Mouse (Mus musculus) layer of hippocampus, postnatal 25 days (tissue): Measurements from ENCODE around the gene Angptl2. TPM values are rescaled to one million over a fixed set of nuclear protein-coding genes. Genes with fewer than 3 reads are reported as not detected.
"Not testable (repeated sequence)": the region's sequence is repeated elsewhere in the genome, so short reads cannot be mapped to it uniquely, and the experiment has no call there.

Experiments used
- DNase-seq, 2 experiments: peaks; one replicate each; pipeline ENCODE4 v3.0.0; 2022; ENCODE audit warnings: mixed read lengths in 2 of 2, low spot score in 1 of 2; ENCODE audit errors: extremely low spot score in 1 of 2
- total RNA-seq, 2 experiments: library from RNA; stranded (reverse); gene quantifications; 2 replicates each; pipeline ENCODE4 v1.2.3; 2021

Angptl2 gene
- total RNA-seq, 2 experiments from 2014 or later = 1.3 to 1.8 TPM

- no peak for DNase-seq
These were observed 25.9 kb upstream of the Angptl2 start for GRCm38 (mm10) chr2:33189976-33190375.

GRCm38 (mm10) chr2:33200368-33201068 is 15.4 kb upstream of the Angptl2 start:
- DNase-seq = no peak

- no peak for DNase-seq
These were observed 12.6 kb upstream of the Angptl2 start for GRCm38 (mm10) chr2:33203284-33203683.

- DNase-seq = no peak
These were observed 10.9 kb upstream of the Angptl2 start for GRCm38 (mm10) chr2:33204980-33205379.

GRCm38 (mm10) chr2:33205939-33206525 is 9.8 kb upstream of the Angptl2 start:
- DNase-seq = no peak

GRCm38 (mm10) chr2:33207069-33207468 is 8.8 kb upstream of the Angptl2 start:
- DNase-seq = no peak

- no peak for DNase-seq
These were observed 7.7 kb upstream of the Angptl2 start for GRCm38 (mm10) chr2:33208134-33208533.

GRCm38 (mm10) chr2:33210841-33211240 is 5.0 kb upstream of the Angptl2 start:
- DNase-seq = no peak

- not testable (repeated sequence) for DNase-seq
These were observed 4.6 kb upstream of the Angptl2 start for GRCm38 (mm10) chr2:33211263-33211662.

GRCm38 (mm10) chr2:33215177-33215699 is 631 bp upstream of the Angptl2 start:
- DNase-seq = no peak

GRCm38 (mm10) chr2:33216645-33217424 is 966 bp downstream of the Angptl2 start:
- DNase-seq = no peak

- no peak for DNase-seq
These were observed 1.5 kb downstream of the Angptl2 start for GRCm38 (mm10) chr2:33217425-33217794.

GRCm38 (mm10) chr2:33218903-33219625 is 3.2 kb downstream of the Angptl2 start:
- peak in 1 of 2 experiments; percentile 57 for DNase-seq

GRCm38 (mm10) chr2:33219637-33220036 is 3.8 kb downstream of the Angptl2 start:
- DNase-seq = no peak

- no peak for DNase-seq
These were observed 4.4 kb downstream of the Angptl2 start for GRCm38 (mm10) chr2:33220246-33220645.

GRCm38 (mm10) chr2:33220674-33221338 is 4.9 kb downstream of the Angptl2 start:
- DNase-seq = no peak

- DNase-seq = no peak
These were observed 5.6 kb downstream of the Angptl2 start for GRCm38 (mm10) chr2:33221339-33221900.

GRCm38 (mm10) chr2:33222480-33222879 is 6.6 kb downstream of the Angptl2 start:
- no peak for DNase-seq

GRCm38 (mm10) chr2:33223656-33224358 is 7.9 kb downstream of the Angptl2 start:
- no peak for DNase-seq
